Mouse (Mus musculus): ENCODE results near the gene Oscp1. TPM values are rescaled to one million over a fixed set of nuclear protein-coding genes. Genes with fewer than 3 reads are reported as not detected.

Oscp1 gene
- polyA plus RNA-seq (2012; rRNA removed), result 0.37 and 1.6 TPM in 2 replicates

DNA sequence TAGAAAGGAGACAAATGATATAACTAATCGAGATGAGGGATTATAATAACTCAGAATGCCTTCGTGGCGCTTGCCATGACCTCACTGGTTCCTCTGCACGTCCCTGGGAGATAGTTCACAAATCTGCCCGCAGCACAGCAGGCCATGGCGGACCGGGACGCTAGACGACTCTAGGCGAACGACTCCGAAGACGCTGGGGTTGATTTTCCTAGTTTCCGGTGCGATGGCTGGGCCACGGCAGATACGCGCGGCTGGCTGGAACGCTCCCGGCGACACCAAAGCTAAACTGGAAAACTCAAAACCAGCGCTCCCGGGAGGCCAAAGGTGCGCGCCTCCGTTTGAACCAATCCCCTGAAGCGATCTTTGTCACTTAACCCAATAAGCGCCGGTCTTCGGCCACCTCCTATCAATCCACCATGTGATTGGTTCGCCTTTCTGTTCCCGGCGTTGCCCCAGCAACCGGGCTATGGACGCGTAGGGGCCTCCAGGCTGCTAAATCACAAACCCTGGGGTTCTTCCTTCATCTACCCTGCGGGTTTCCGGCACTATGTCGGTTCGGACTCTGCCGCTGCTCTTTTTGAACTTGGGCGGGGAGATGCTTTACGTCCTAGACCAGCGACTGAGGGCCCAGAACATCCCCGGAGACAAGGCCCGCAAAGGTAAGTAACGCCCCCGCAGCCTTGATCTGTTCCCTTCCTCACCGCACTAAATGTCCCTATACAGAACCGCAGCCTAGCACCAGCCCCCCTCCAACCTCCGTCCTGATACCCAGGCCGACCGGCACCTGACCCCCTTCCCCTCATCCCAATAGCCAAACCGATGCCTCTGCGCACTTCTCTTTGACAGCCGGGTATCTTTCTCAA, at the start of gene Oscp1:
Oscp1 (plus strand) TSS at position 432 of the 863 bp plus-strand sequence.
- TF ChIP-seq CTCF (IDR thresholded peaks at IDR 0.05; ENCODE audit: extremely low read depth, insufficient read length, insufficient replicate concordance, low read depth, low read length) (no peak), POLR2A (IDR thresholded peaks at IDR 0.05; ENCODE audit: low read depth, low read length) (peak; percentile 47; the same call in 1 of the 2 replicates)
- H3K4me3 ChIP-seq (ENCODE audit: low read depth, low read length), result peak within 1 kb of the TSS; percentile 84
- H3K36me3 ChIP-seq (ENCODE audit: control insufficient read depth, insufficient read depth, low read length), result peaks cover 17% of the 10 kb centered on the region
- peaks cover 10% of the 10 kb centered on the region; the same call in 1 of the 2 replicates for H3K4me1 ChIP-seq (ENCODE audit: control insufficient read depth, insufficient read depth, insufficient read length, low read length)
- H3K27ac ChIP-seq (ENCODE audit: insufficient read depth, low read depth, low read length), result no peak within 1 kb of the TSS
- no peaks in the 10 kb centered on the region for H3K27me3 ChIP-seq (ENCODE audit: control insufficient read depth, insufficient read depth, low read length)
- WGBS, result under 1% methylated on average over 57 of the region's 57 CpGs

DNA sequence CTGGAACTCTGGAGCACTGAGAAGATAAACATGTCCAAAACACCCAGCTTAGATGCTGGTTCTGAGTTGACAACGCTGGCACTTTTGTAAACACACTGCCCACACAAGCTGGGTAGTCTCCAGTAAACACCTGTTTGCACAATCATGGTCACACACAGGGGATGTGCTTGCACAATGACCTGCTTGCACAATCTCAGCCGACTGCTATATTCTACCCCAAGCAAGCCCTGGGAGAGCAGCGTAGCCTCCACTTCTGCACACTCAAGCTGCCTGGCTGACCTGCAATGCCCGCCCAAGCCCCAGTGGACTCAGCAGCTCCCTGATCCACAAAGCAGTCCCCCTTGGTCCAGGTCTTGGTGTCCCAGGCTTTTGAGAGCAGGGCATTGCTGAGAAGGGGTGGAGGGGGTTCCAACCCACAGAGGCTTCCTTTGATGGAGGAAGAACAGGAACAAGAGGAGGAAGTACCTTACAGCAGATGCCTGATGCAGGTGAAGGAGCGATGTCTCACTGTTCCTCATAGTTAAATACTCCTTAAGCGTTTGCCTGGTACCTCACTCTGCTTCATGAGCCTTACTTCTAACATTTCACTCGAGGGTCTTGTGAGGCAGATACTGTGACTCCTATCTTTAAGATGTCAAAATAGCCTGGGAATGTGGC, 40.6 kb upstream of the Oscp1 start:
- TF ChIP-seq POLR2A (IDR thresholded peaks at IDR 0.05; ENCODE audit: low read depth, low read length) (no peak), CTCF (IDR thresholded peaks at IDR 0.05; ENCODE audit: extremely low read depth, insufficient read length, insufficient replicate concordance, low read depth, low read length) (no peak)
- H3K27me3 ChIP-seq (ENCODE audit: control insufficient read depth, insufficient read depth, low read length), result no peaks in the 10 kb centered on the region
- no peaks in the 10 kb centered on the region for H3K36me3 ChIP-seq (ENCODE audit: control insufficient read depth, insufficient read depth, low read length)
- no peaks in the 10 kb centered on the region for H3K4me1 ChIP-seq (ENCODE audit: control insufficient read depth, insufficient read depth, insufficient read length, low read length)
- 72% methylated on average over 7 of the region's 7 CpGs for WGBS
- no peak overlapping the region for H3K27ac ChIP-seq (ENCODE audit: insufficient read depth, low read depth, low read length)
- H3K4me3 ChIP-seq (ENCODE audit: low read depth, low read length), result no peak overlapping the region

DNA sequence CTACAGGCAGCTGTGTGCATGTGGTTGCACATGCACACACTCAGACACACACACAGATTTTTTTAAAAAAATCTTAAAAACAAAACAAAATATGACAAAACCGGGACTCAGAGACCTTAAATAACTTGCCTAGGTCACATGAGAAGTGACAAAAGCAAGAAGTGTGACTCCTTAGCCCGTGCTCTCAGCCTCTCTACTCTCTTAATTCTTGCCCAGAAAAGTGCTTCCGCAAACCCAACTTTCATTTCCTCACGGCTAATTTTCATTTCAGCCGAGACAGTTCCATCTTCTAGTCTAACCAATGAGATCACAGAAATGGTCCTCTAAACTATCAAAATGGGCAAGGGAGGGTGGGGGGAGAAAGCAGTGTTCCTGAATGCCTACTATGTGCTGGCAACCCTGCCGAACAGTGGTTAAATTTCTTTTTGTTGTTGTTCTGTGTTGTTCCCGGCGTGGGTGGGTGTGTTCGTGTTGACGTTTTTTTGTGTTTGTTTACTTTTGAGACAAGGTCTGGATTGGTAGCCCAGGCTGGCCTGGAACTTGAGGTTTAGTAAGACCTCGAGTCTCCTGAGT, 39.3 kb upstream of the Oscp1 start:
- TF ChIP-seq CTCF (IDR thresholded peaks at IDR 0.05; ENCODE audit: extremely low read depth, insufficient read length, insufficient replicate concordance, low read depth, low read length) (no peak), POLR2A (IDR thresholded peaks at IDR 0.05; ENCODE audit: low read depth, low read length) (no peak)
- Histone ChIP-seq H3K27ac (ENCODE audit: insufficient read depth, low read depth, low read length) (no peak overlapping the region), H3K27me3 (ENCODE audit: control insufficient read depth, insufficient read depth, low read length) (no peaks in the 10 kb centered on the region), H3K4me3 (ENCODE audit: low read depth, low read length) (no peak overlapping the region), H3K36me3 (ENCODE audit: control insufficient read depth, insufficient read depth, low read length) (no peaks in the 10 kb centered on the region), H3K4me1 (ENCODE audit: control insufficient read depth, insufficient read depth, insufficient read length, low read length) (no peaks in the 10 kb centered on the region)
- WGBS, result 71% methylated on average over 11 of the region's 11 CpGs

DNA sequence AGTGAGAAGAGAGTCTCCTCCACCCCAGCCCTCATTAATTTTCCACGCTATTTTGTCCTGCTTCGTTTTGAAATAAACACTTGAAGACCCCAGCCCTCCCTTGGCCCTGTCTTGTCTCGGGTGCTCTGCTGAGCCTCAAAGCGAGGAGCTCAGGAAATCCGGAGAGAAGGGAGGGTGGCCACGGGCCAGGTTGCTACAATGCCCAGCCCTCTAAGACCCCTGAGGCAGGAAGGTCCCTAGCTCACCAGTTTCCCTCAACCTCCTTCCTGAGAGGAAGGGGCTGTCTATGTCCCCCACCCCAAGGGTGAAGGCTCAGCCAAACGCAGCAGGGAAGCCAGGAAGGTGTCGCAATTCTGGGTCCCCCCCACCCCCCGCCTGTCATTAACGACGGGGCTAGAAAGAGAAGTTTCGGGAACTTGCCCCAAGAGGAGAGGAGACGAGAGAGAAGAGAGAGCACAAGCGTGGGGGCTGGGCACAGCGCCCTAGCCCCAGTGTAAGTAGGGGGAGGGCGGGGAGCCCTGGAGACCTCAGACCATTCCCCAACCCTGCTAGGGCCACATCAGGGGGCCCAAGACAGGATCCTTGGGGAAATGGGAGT, 34.0 kb upstream of the Oscp1 start, which contains the start of gene Csf3r:
Csf3r (plus strand) TSS at position 248 of the 598 bp plus-strand sequence.
- no peak within 1 kb of the TSS; the same call in 1 of the 2 replicates for H3K27ac ChIP-seq (ENCODE audit: insufficient read depth, low read depth, low read length)
- H3K4me3 ChIP-seq (ENCODE audit: low read depth, low read length), result peak within 1 kb of the TSS; percentile 35; the same call in 1 of the 2 replicates
- H3K4me1 ChIP-seq (ENCODE audit: control insufficient read depth, insufficient read depth, insufficient read length, low read length), result no peaks in the 10 kb centered on the region
- H3K27me3 ChIP-seq (ENCODE audit: control insufficient read depth, insufficient read depth, low read length), result no peaks in the 10 kb centered on the region
- TF ChIP-seq CTCF (IDR thresholded peaks at IDR 0.05; ENCODE audit: extremely low read depth, insufficient read length, insufficient replicate concordance, low read depth, low read length) (no peak), POLR2A (IDR thresholded peaks at IDR 0.05; ENCODE audit: low read depth, low read length) (no peak)
- WGBS, result 44% methylated on average over 16 of the region's 16 CpGs
- no peaks in the 10 kb centered on the region for H3K36me3 ChIP-seq (ENCODE audit: control insufficient read depth, insufficient read depth, low read length)

DNA sequence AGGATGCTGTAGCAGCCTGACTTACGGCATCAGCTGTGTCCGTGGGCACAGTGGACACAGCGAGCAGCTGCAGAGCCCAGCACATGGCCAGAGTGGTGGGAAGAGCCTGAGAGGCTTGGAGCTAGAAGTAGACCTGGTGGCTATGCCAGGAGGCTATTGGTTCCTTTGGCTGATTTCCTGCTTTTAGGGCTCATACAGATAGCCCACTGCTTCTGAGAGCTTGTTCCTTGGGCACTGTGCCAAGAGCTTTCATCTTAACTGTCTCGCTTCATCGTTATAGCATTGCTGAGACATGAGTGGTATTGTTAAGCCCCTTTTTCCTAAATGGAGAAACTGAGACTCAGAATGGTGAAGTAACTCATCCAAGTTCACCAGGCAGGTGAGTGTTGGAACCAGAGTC, 32.6 kb upstream of the Oscp1 start:
- no peak for TF ChIP-seq POLR2A (IDR thresholded peaks at IDR 0.05; ENCODE audit: low read depth, low read length)
- no peak for TF ChIP-seq CTCF (IDR thresholded peaks at IDR 0.05; ENCODE audit: extremely low read depth, insufficient read length, insufficient replicate concordance, low read depth, low read length)
- Histone ChIP-seq H3K27ac (ENCODE audit: insufficient read depth, low read depth, low read length) (no peak overlapping the region), H3K4me1 (ENCODE audit: control insufficient read depth, insufficient read depth, insufficient read length, low read length) (no peaks in the 10 kb centered on the region), H3K27me3 (ENCODE audit: control insufficient read depth, insufficient read depth, low read length) (no peaks in the 10 kb centered on the region), H3K36me3 (ENCODE audit: control insufficient read depth, insufficient read depth, low read length) (no peaks in the 10 kb centered on the region), H3K4me3 (ENCODE audit: low read depth, low read length) (no peak overlapping the region)
- 80% methylated on average over 5 of the region's 5 CpGs for WGBS

DNA sequence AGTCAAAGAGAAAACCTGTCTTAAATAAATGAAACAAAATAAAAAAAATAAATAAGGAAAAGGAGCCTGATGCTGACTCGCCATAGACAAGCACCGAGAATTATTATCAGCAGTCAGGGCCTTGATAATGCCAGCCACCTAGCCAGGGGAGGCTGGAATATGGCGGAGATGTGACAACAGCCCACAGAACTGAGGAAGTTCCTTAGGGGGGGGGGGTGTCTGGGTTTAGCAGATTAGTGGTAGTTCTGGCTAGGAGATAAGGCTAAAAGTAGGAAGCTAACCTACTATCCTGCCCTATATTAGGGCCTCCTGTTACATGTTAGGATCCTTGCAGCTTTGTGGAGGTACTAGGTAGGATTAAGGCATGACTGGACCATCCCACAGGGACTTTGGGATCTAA, 30.4 kb upstream of the Oscp1 start:
- 84% methylated on average over 3 of the region's 3 CpGs for WGBS
- Histone ChIP-seq H3K27ac (ENCODE audit: insufficient read depth, low read depth, low read length) (no peak overlapping the region), H3K4me1 (ENCODE audit: control insufficient read depth, insufficient read depth, insufficient read length, low read length) (no peaks in the 10 kb centered on the region), H3K27me3 (ENCODE audit: control insufficient read depth, insufficient read depth, low read length) (no peaks in the 10 kb centered on the region), H3K4me3 (ENCODE audit: low read depth, low read length) (no peak overlapping the region), H3K36me3 (ENCODE audit: control insufficient read depth, insufficient read depth, low read length) (no peaks in the 10 kb centered on the region)
- TF ChIP-seq CTCF (IDR thresholded peaks at IDR 0.05; ENCODE audit: extremely low read depth, insufficient read length, insufficient replicate concordance, low read depth, low read length), result no peak
- TF ChIP-seq POLR2A (IDR thresholded peaks at IDR 0.05; ENCODE audit: low read depth, low read length), result no peak
